Mouse (Mus musculus) spleen, postnatal 4 days (tissue): ENCODE measurements around the gene Rasgef1a.

Source experiments
- DNase-seq, 2 experiments: peaks; one replicate each; pipeline ENCODE4 v3.0.0; 2022; ENCODE audit warnings: low spot score in 2 of 2

Rasgef1a gene

GRCm38 (mm10) chr6:118072176-118072575 lies 60.9 kb downstream of the Rasgef1a start:
- DNase-seq = no peak

GRCm38 (mm10) chr6:118074151-118074550 lies 62.9 kb downstream of the Rasgef1a start:
- no peak for DNase-seq

GRCm38 (mm10) chr6:118076256-118076655 lies 65.0 kb downstream of the Rasgef1a start:
- DNase-seq = no peak

GRCm38 (mm10) chr6:118076748-118077147 lies 65.5 kb downstream of the Rasgef1a start:
- DNase-seq = no peak

GRCm38 (mm10) chr6:118077421-118077820 lies 66.2 kb downstream of the Rasgef1a start:
- DNase-seq = no peak

GRCm38 (mm10) chr6:118078751-118079150 lies 67.5 kb downstream of the Rasgef1a start:
- DNase-seq = peak in 1 of 2 experiments; percentile 37

- DNase-seq = peak in 1 of 2 experiments; percentile 47
Measured at GRCm38 (mm10) chr6:118079292-118079691, 68.1 kb downstream of the Rasgef1a start.

- peak in 1 of 2 experiments; percentile 33 for DNase-seq
Measured at GRCm38 (mm10) chr6:118079762-118080465, 68.7 kb downstream of the Rasgef1a start.

GRCm38 (mm10) chr6:118080711-118081110 lies 69.5 kb downstream of the Rasgef1a start:
- DNase-seq = no peak

GRCm38 (mm10) chr6:118082384-118082783 lies 71.1 kb downstream of the Rasgef1a start:
- DNase-seq = peak in 1 of 2 experiments; percentile 54

GRCm38 (mm10) chr6:118083608-118084007 lies 72.4 kb downstream of the Rasgef1a start:
- DNase-seq = peak in 1 of 2 experiments; percentile 44

GRCm38 (mm10) chr6:118084596-118084995 lies 73.4 kb downstream of the Rasgef1a start:
- peak in 1 of 2 experiments; percentile 46 for DNase-seq

- peak in 1 of 2 experiments; percentile 66 for DNase-seq
Measured at GRCm38 (mm10) chr6:118087955-118088354, 76.7 kb downstream of the Rasgef1a start.

GRCm38 (mm10) chr6:118088750-118089440 lies 77.7 kb downstream of the Rasgef1a start:
- peak in 1 of 2 experiments; percentile 55 for DNase-seq

- peak in 1 of 2 experiments; percentile 55 for DNase-seq
Measured at GRCm38 (mm10) chr6:118090827-118091226, 79.6 kb downstream of the Rasgef1a start.

GRCm38 (mm10) chr6:118097765-118098365 lies 86.6 kb downstream of the Rasgef1a start:
- DNase-seq = peak in 1 of 2 experiments; percentile 51

- DNase-seq = peak in 1 of 2 experiments; percentile 55
Measured at GRCm38 (mm10) chr6:118099311-118099802, 88.1 kb downstream of the Rasgef1a start.

GRCm38 (mm10) chr6:118111810-118112209 lies 100.6 kb downstream of the Rasgef1a start:
- no peak for DNase-seq

- DNase-seq = no peak
Measured at GRCm38 (mm10) chr6:118122767-118123166, 111.5 kb downstream of the Rasgef1a start.

GRCm38 (mm10) chr6:118126577-118126976 lies 115.3 kb downstream of the Rasgef1a start:
- DNase-seq = no peak

- no peak for DNase-seq
Measured at GRCm38 (mm10) chr6:118127198-118127597, 116.0 kb downstream of the Rasgef1a start.

GRCm38 (mm10) chr6:118127827-118128487 lies 116.7 kb downstream of the Rasgef1a start:
- no peak for DNase-seq
